Mouse (Mus musculus): Measurements from ENCODE around the gene Adamts17. TPM values are rescaled to one million over a fixed set of nuclear protein-coding genes. Genes with fewer than 3 reads are reported as not detected.

Gene Adamts17
- polyA plus RNA-seq, 1 experiment from 2014 or later, result 5.0 TPM

DNA sequence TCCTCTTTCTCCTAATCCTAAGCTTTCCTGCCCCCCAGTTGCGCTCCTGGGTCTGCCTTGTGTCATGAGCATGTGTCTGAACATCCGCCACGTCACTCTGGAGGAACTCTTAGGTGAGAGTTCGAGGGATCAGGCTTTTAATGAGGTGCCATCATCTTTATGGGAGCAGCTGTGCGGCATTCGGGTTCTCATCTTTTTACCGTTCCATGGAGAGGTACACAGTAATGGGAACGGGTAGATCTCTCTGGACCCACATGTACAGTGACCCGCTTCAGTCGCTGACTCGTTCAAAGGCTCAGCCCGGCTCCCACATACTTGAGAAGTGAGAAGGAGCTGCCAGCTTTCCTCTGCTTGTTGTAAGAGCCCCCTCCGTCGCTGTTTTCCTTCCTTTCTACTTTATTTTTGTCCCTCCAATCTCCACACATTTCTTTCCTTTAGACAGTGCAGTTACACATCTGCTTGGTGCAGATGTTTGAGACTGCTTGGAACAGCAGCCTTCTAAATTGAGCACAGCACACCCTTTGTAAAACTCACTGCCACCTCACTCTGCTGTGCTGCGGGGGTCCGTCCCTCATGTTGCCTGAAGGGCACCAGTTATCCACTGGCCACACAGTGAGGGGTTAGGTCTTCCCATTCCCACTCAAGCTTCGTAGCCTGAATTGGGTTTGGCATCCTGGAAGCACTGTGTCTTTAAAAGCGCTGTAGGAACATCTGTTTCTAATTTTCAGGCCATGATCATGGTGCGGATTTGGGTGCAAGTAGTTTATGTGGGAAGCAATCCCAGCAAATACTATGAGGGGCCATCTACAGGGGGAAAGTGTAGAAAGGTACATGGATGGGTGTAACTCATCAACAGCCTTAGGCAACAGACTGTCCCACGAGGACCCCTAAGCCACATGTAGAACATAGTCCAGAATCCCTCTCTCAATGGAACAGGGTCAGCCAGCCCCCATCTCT, 186.9 kb downstream of the Adamts17 start:
- no peaks in the 10 kb centered on the region for H3K27me3 ChIP-seq (ENCODE audit: control insufficient read depth, insufficient read depth, low read length)
- no peak for ATAC-seq (ENCODE audit: low FRiP score)
- H3K4me2 ChIP-seq (replicated peaks), result no peak overlapping the region
- 84% methylated on average over 20 of the region's 20 CpGs for WGBS
- no peak overlapping the region for H3K9ac ChIP-seq
- H3K27ac ChIP-seq, result no peak overlapping the region
- no peak overlapping the region for H3K4me3 ChIP-seq (replicated peaks; ENCODE audit: low read length)
- H3K4me1 ChIP-seq (replicated peaks; ENCODE audit: control insufficient read depth, insufficient read depth, low read length), result no peaks in the 10 kb centered on the region
- H3K36me3 ChIP-seq (replicated peaks; ENCODE audit: control insufficient read depth, insufficient read depth), result no peaks in the 10 kb centered on the region
- no peak for DNase-seq (ENCODE audit: low spot score)
- H3K9me3 ChIP-seq (ENCODE audit: control insufficient read depth, low read length), result no peaks in the 10 kb centered on the region

DNA sequence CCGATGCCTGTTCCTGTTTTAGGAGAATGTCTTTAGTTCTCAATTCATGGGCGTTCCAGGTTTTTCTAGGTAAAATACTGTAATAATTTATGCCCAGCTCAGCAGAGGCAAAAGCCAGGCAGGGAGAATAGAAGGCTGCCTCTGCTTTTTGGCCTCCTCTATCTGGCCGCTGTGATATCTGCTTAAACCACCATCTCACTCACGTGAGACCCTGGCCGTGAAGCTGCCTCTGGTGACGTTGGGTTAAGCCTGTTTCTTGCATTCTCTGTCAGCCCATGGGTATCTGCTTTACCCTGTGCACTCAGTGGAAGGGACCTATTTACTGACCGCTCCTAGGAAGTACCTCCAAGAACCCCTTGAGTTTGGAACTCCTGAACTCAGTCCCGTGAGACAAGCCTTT, 187.7 kb downstream of the Adamts17 start:
- WGBS, result 94% methylated on average over 8 of the region's 8 CpGs
- Histone ChIP-seq H3K27me3 (ENCODE audit: control insufficient read depth, insufficient read depth, low read length) (no peaks in the 10 kb centered on the region), H3K9ac (no peak overlapping the region), H3K27ac (no peak overlapping the region), H3K9me3 (ENCODE audit: control insufficient read depth, low read length) (no peaks in the 10 kb centered on the region), H3K4me3 (replicated peaks; ENCODE audit: low read length) (no peak overlapping the region), H3K36me3 (replicated peaks; ENCODE audit: control insufficient read depth, insufficient read depth) (no peaks in the 10 kb centered on the region), H3K4me2 (replicated peaks) (no peak overlapping the region), H3K4me1 (replicated peaks; ENCODE audit: control insufficient read depth, insufficient read depth, low read length) (no peaks in the 10 kb centered on the region)
- ATAC-seq (ENCODE audit: low FRiP score) (no peak), DNase-seq (ENCODE audit: low spot score) (no peak)

DNA sequence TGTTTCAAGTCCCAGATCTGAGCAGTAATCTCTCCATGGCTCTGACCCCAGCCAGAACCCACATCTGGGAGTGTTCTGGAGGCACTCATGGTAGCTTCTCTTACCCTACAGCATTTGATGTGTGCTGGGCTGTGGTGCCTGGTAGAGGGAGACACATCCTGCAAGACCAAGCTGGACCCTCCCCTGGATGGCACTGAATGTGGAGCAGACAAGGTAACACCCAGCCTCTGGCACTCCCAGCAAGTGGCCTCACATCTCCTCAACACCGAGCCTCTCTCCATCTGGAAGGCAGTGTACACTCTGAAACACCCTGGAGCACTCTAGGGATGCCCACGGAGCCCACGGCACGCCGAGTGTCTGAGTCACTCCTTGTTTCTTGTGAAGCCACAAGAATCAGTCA, 188.2 kb downstream of the Adamts17 start:
- Histone ChIP-seq H3K4me3 (replicated peaks; ENCODE audit: low read length) (no peak overlapping the region), H3K4me1 (replicated peaks; ENCODE audit: control insufficient read depth, insufficient read depth, low read length) (no peaks in the 10 kb centered on the region), H3K36me3 (replicated peaks; ENCODE audit: control insufficient read depth, insufficient read depth) (no peaks in the 10 kb centered on the region), H3K9me3 (ENCODE audit: control insufficient read depth, low read length) (no peaks in the 10 kb centered on the region), H3K4me2 (replicated peaks) (no peak overlapping the region), H3K9ac (no peak overlapping the region), H3K27me3 (ENCODE audit: control insufficient read depth, insufficient read depth, low read length) (no peaks in the 10 kb centered on the region), H3K27ac (no peak overlapping the region)
- whole genome bisulfite sequencing, result 99% methylated on average over 5 of the region's 5 CpGs
- ATAC-seq (ENCODE audit: low FRiP score) (no peak), DNase-seq (ENCODE audit: low spot score) (no peak)

DNA sequence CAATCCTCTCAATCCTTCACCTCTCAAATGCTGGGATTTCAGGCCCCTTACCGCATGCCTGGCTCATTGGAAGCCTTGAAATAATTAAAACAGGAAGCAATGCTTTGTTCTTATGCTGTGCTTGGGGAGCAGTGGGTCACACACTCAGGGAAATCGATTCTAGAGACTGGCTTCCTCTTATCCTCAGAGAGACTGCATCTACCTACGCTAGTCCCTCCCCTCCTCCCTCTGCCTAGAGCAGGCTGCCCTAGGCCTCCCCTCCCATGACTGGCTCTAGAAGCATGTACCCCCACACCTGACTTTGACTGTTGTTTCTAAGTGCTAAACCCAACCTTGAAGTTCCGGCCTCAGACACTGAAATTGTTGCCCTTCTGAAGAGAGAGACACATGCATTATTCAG, 189.4 kb downstream of the Adamts17 start:
- no peak overlapping the region for H3K9ac ChIP-seq
- H3K4me2 ChIP-seq (replicated peaks), result no peak overlapping the region
- H3K4me3 ChIP-seq (replicated peaks; ENCODE audit: low read length), result no peak overlapping the region
- no peak overlapping the region for H3K27ac ChIP-seq
- H3K4me1 ChIP-seq (replicated peaks; ENCODE audit: control insufficient read depth, insufficient read depth, low read length), result no peaks in the 10 kb centered on the region
- H3K36me3 ChIP-seq (replicated peaks; ENCODE audit: control insufficient read depth, insufficient read depth), result no peaks in the 10 kb centered on the region
- DNase-seq (ENCODE audit: low spot score) (no peak), ATAC-seq (ENCODE audit: low FRiP score) (no peak)
- H3K9me3 ChIP-seq (ENCODE audit: control insufficient read depth, low read length), result no peaks in the 10 kb centered on the region
- no peaks in the 10 kb centered on the region for H3K27me3 ChIP-seq (ENCODE audit: control insufficient read depth, insufficient read depth, low read length)
- 80% methylated on average over 4 of the region's 4 CpGs for WGBS

DNA sequence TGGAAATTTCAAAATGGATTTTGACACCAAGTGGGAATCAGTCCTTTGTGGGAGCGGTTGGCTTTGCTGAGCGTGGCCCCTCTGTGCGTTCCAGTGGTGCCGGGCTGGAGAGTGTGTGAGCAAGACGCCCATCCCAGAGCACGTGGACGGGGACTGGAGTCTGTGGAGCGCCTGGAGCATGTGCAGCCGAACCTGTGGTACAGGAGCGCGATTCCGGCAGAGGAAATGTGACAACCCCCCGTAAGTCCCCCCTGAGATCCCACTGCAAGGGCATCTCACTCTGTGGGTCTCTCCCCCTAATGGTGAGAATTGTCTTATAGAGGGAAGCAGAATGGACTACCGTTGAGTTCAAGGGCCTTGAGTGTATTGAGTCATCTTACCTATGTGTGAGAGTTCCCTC, 189.9 kb downstream of the Adamts17 start:
- no peak for DNase-seq (ENCODE audit: low spot score)
- no peak for ATAC-seq (ENCODE audit: low FRiP score)
- Histone ChIP-seq H3K9me3 (ENCODE audit: control insufficient read depth, low read length) (no peaks in the 10 kb centered on the region), H3K36me3 (replicated peaks; ENCODE audit: control insufficient read depth, insufficient read depth) (no peaks in the 10 kb centered on the region), H3K9ac (no peak overlapping the region), H3K27me3 (ENCODE audit: control insufficient read depth, insufficient read depth, low read length) (no peaks in the 10 kb centered on the region), H3K4me2 (replicated peaks) (no peak overlapping the region), H3K4me3 (replicated peaks; ENCODE audit: low read length) (no peak overlapping the region), H3K27ac (no peak overlapping the region), H3K4me1 (replicated peaks; ENCODE audit: control insufficient read depth, insufficient read depth, low read length) (no peaks in the 10 kb centered on the region)
- 94% methylated on average over 14 of the region's 14 CpGs for WGBS

DNA sequence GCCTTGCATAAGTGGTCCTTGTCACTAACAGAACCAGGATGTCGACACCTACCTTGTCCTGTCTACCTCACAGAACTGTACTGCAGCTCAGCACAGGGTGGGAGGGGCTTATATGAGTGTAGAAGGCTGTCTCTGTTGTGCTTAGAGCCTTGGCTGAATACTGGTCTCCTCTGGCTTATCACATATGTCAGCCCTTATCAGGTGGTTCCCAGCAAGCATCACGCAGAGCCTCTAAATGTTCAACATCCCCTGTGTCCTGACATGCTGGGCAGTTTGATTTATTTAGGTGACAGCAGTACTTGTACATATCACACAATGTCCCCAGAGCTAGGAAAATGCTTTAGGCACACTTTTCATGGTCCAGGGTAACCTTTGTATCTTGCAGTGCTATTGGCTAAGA, 191.7 kb downstream of the Adamts17 start:
- no peaks in the 10 kb centered on the region for H3K9me3 ChIP-seq (ENCODE audit: control insufficient read depth, low read length)
- 87% methylated on average over 2 of the region's 2 CpGs for WGBS
- no peak overlapping the region for H3K27ac ChIP-seq
- no peak overlapping the region for H3K4me2 ChIP-seq (replicated peaks)
- no peaks in the 10 kb centered on the region for H3K4me1 ChIP-seq (replicated peaks; ENCODE audit: control insufficient read depth, insufficient read depth, low read length)
- H3K9ac ChIP-seq, result no peak overlapping the region
- no peak for DNase-seq (ENCODE audit: low spot score)
- no peaks in the 10 kb centered on the region for H3K27me3 ChIP-seq (ENCODE audit: control insufficient read depth, insufficient read depth, low read length)
- H3K36me3 ChIP-seq (replicated peaks; ENCODE audit: control insufficient read depth, insufficient read depth), result no peaks in the 10 kb centered on the region
- no peak overlapping the region for H3K4me3 ChIP-seq (replicated peaks; ENCODE audit: low read length)
- no peak for ATAC-seq (ENCODE audit: low FRiP score)

DNA sequence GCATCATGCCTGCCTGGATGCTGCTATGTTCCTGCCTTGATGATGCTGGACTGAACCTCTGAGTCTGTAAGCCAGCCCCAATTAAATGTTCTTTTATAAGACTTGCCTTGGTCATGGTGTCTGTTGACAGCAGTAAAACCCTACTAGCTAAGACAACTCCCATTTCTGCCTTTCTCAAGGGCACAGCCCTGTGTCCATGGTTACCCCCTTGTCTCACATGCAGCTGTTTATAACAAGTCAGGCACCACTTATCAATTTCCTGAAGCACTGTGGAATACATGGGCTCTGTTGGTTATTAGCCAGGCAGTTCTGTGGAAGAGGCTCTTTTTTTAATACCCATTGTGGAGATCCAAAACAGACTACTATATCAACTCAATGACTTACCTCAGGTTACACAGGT, 193.1 kb downstream of the Adamts17 start:
- Histone ChIP-seq H3K36me3 (replicated peaks; ENCODE audit: control insufficient read depth, insufficient read depth) (no peaks in the 10 kb centered on the region), H3K9ac (no peak overlapping the region), H3K9me3 (ENCODE audit: control insufficient read depth, low read length) (no peaks in the 10 kb centered on the region), H3K4me3 (replicated peaks; ENCODE audit: low read length) (no peak overlapping the region), H3K27me3 (ENCODE audit: control insufficient read depth, insufficient read depth, low read length) (no peaks in the 10 kb centered on the region), H3K4me2 (replicated peaks) (no peak overlapping the region), H3K4me1 (replicated peaks; ENCODE audit: control insufficient read depth, insufficient read depth, low read length) (no peaks in the 10 kb centered on the region), H3K27ac (no peak overlapping the region)
- DNase-seq (ENCODE audit: low spot score) (no peak), ATAC-seq (ENCODE audit: low FRiP score) (no peak)

DNA sequence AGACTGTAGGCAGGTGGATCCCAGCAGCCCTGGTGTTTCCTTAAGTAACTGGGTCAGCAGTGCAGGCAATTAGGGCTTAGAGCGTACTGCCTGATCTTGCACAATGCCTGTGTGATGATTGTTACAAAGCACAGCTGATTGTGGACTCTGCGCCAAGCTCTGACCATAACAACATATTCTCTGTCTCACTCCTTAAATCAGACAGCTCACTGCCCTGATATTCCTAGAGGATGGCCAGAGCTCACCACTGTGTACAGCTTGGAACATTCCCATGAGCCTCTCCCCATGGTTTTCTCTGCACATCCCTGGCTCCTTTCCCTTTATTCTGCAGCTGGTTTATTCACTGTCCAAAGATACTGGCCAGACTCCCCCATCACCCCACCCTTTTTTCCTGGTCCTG, 194.8 kb downstream of the Adamts17 start:
- H3K36me3 ChIP-seq (replicated peaks; ENCODE audit: control insufficient read depth, insufficient read depth), result no peaks in the 10 kb centered on the region
- ATAC-seq (ENCODE audit: low FRiP score) (no peak), DNase-seq (ENCODE audit: low spot score) (no peak)
- no peaks in the 10 kb centered on the region for H3K4me1 ChIP-seq (replicated peaks; ENCODE audit: control insufficient read depth, insufficient read depth, low read length)
- H3K9me3 ChIP-seq (ENCODE audit: control insufficient read depth, low read length), result no peaks in the 10 kb centered on the region
- H3K4me2 ChIP-seq (replicated peaks), result no peak overlapping the region
- H3K27ac ChIP-seq, result no peak overlapping the region
- WGBS, result 93% methylated on average over 2 of the region's 2 CpGs
- no peak overlapping the region for H3K4me3 ChIP-seq (replicated peaks; ENCODE audit: low read length)
- no peak overlapping the region for H3K9ac ChIP-seq
- H3K27me3 ChIP-seq (ENCODE audit: control insufficient read depth, insufficient read depth, low read length), result no peaks in the 10 kb centered on the region

DNA sequence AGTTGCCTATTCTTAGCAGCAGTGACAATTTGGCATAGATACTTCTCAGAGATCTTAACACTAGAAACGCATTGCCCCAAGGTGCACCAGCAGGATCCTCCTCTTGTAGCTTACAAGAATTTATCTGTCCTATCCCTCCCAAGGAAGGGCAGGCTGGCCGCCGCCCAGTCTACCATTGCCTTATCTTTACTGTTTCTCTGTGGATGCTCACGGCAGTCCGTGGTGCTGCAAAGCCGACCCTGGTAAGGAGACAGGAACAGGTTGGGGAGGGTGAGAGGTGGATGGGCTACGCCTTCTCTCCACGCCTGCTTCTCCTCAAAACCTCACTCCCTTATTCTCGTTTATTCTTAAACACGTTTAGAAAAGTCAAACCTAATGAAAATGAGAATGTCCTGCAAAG, 195.7 kb downstream of the Adamts17 start:
- H3K27ac ChIP-seq, result no peak overlapping the region
- no peak for ATAC-seq (ENCODE audit: low FRiP score)
- WGBS, result 93% methylated on average over 10 of the region's 10 CpGs
- H3K27me3 ChIP-seq (ENCODE audit: control insufficient read depth, insufficient read depth, low read length), result no peaks in the 10 kb centered on the region
- no peak overlapping the region for H3K4me2 ChIP-seq (replicated peaks)
- no peak overlapping the region for H3K9ac ChIP-seq
- H3K36me3 ChIP-seq (replicated peaks; ENCODE audit: control insufficient read depth, insufficient read depth), result no peaks in the 10 kb centered on the region
- DNase-seq (ENCODE audit: low spot score), result no peak
- no peak overlapping the region for H3K4me3 ChIP-seq (replicated peaks; ENCODE audit: low read length)
- no peaks in the 10 kb centered on the region for H3K9me3 ChIP-seq (ENCODE audit: control insufficient read depth, low read length)
- no peaks in the 10 kb centered on the region for H3K4me1 ChIP-seq (replicated peaks; ENCODE audit: control insufficient read depth, insufficient read depth, low read length)

DNA sequence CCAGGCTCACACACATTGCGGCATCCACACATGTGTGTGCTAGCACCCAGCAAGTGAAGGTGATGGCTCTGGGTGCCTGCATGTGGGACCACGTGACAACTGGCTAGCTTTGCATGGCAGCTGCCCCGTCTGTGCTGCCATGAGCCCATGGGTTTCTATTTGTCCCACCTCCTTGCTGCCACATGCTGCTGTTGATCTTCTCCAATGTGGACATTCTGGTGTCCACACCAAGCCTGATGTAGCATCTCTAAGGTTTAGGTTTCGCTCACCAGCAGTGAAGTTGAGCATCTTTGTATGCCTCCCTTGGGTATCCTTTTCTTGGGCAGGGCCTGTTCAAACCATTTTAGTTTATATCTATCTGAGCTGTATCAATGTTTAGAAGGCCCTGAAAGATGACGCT, 196.1 kb downstream of the Adamts17 start:
- no peak overlapping the region for H3K4me2 ChIP-seq (replicated peaks)
- no peak overlapping the region for H3K27ac ChIP-seq
- ATAC-seq (ENCODE audit: low FRiP score), result no peak
- no peaks in the 10 kb centered on the region for H3K36me3 ChIP-seq (replicated peaks; ENCODE audit: control insufficient read depth, insufficient read depth)
- no peaks in the 10 kb centered on the region for H3K27me3 ChIP-seq (ENCODE audit: control insufficient read depth, insufficient read depth, low read length)
- no peak for DNase-seq (ENCODE audit: low spot score)
- no peaks in the 10 kb centered on the region for H3K4me1 ChIP-seq (replicated peaks; ENCODE audit: control insufficient read depth, insufficient read depth, low read length)
- WGBS, result 96% methylated on average over 5 of the region's 5 CpGs
- H3K9me3 ChIP-seq (ENCODE audit: control insufficient read depth, low read length), result no peaks in the 10 kb centered on the region
- H3K9ac ChIP-seq, result no peak overlapping the region
- H3K4me3 ChIP-seq (replicated peaks; ENCODE audit: low read length), result no peak overlapping the region

Data from hindbrain, embryonic 14.5 days (tissue).